Mouse (Mus musculus): Measurements from ENCODE around the gene Lats1. TPM values are rescaled to one million over a fixed set of nuclear protein-coding genes. Genes with fewer than 3 reads are reported as not detected.

Gene Lats1
- polyA plus RNA-seq (2012; rRNA removed), result 13.8 and 14.5 TPM in 2 replicates

GRCm38 (mm10) chr10:7680731-7681301 lies at the start of gene Lats1, which contains the start of gene Pcmt1:
Gene Lats1, plus strand, starts transcription at chr10:7681214.
Gene Pcmt1, minus strand, starts transcription at chr10:7681136.
- Histone ChIP-seq H3K4me3 (ENCODE audit: insufficient read depth, low read depth, low read length) (peak within 1 kb of the TSS; percentile 68), H3K27ac (ENCODE audit: insufficient read depth, low read depth, low read length) (peak within 1 kb of the TSS; percentile 92), H3K4me1 (ENCODE audit: control insufficient read depth, insufficient read depth, low read length) (peaks cover 20% of the 10 kb centered on the region), H3K27me3 (replicated peaks; ENCODE audit: control insufficient read depth, insufficient read depth, low read length) (no peaks in the 10 kb centered on the region), H3K36me3 (ENCODE audit: control insufficient read depth, insufficient read depth, low read length) (no peaks in the 10 kb centered on the region; the same call in 1 of the 2 replicates)
- TF ChIP-seq POLR2A (IDR thresholded peaks at IDR 0.05; ENCODE audit: low read depth, low read length), result no peak
- no peak for TF ChIP-seq CTCF (conservative IDR thresholded peaks at IDR 0.05; ENCODE audit: insufficient read depth, insufficient read length, low read depth, low read length)
- DNase-seq, result peak; percentile 90
- WGBS, result under 1% methylated on average over 65 of the region's 65 CpGs

- WGBS, result 96% methylated on average over 12 of the region's 12 CpGs
- Histone ChIP-seq H3K27ac (ENCODE audit: insufficient read depth, low read depth, low read length) (no peak overlapping the region), H3K4me1 (ENCODE audit: control insufficient read depth, insufficient read depth, low read length) (no peaks in the 10 kb centered on the region), H3K27me3 (replicated peaks; ENCODE audit: control insufficient read depth, insufficient read depth, low read length) (no peaks in the 10 kb centered on the region), H3K4me3 (ENCODE audit: insufficient read depth, low read depth, low read length) (no peak overlapping the region), H3K36me3 (ENCODE audit: control insufficient read depth, insufficient read depth, low read length) (peaks cover 5% of the 10 kb centered on the region)
- DNase-seq, result no peak
- TF ChIP-seq POLR2A (IDR thresholded peaks at IDR 0.05; ENCODE audit: low read depth, low read length) (no peak), CTCF (conservative IDR thresholded peaks at IDR 0.05; ENCODE audit: insufficient read depth, insufficient read length, low read depth, low read length) (no peak)
Measured at GRCm38 (mm10) chr10:7640366-7640765, 40.6 kb upstream of the Lats1 start.

- no peaks in the 10 kb centered on the region for H3K4me1 ChIP-seq (ENCODE audit: control insufficient read depth, insufficient read depth, low read length)
- no peak overlapping the region for H3K27ac ChIP-seq (ENCODE audit: insufficient read depth, low read depth, low read length)
- WGBS, result 88% methylated on average over 2 of the region's 2 CpGs
- H3K4me3 ChIP-seq (ENCODE audit: insufficient read depth, low read depth, low read length), result no peak overlapping the region
- no peak for DNase-seq
- peaks cover 7% of the 10 kb centered on the region for H3K36me3 ChIP-seq (ENCODE audit: control insufficient read depth, insufficient read depth, low read length)
- TF ChIP-seq POLR2A (IDR thresholded peaks at IDR 0.05; ENCODE audit: low read depth, low read length) (no peak), CTCF (conservative IDR thresholded peaks at IDR 0.05; ENCODE audit: insufficient read depth, insufficient read length, low read depth, low read length) (no peak)
- H3K27me3 ChIP-seq (replicated peaks; ENCODE audit: control insufficient read depth, insufficient read depth, low read length), result no peaks in the 10 kb centered on the region
Measured at GRCm38 (mm10) chr10:7645911-7646310, 35.1 kb upstream of the Lats1 start.

GRCm38 (mm10) chr10:7649059-7649458 lies 32.0 kb upstream of the Lats1 start:
- no peak for DNase-seq
- Histone ChIP-seq H3K27me3 (replicated peaks; ENCODE audit: control insufficient read depth, insufficient read depth, low read length) (no peaks in the 10 kb centered on the region), H3K27ac (ENCODE audit: insufficient read depth, low read depth, low read length) (no peak overlapping the region), H3K36me3 (ENCODE audit: control insufficient read depth, insufficient read depth, low read length) (peaks cover 5% of the 10 kb centered on the region), H3K4me3 (ENCODE audit: insufficient read depth, low read depth, low read length) (no peak overlapping the region), H3K4me1 (ENCODE audit: control insufficient read depth, insufficient read depth, low read length) (no peaks in the 10 kb centered on the region)
- no peak for TF ChIP-seq CTCF (conservative IDR thresholded peaks at IDR 0.05; ENCODE audit: insufficient read depth, insufficient read length, low read depth, low read length)
- WGBS, result 77% methylated on average over 4 of the region's 4 CpGs

- Histone ChIP-seq H3K36me3 (ENCODE audit: control insufficient read depth, insufficient read depth, low read length) (peaks cover 3% of the 10 kb centered on the region; the same call in 1 of the 2 replicates), H3K27ac (ENCODE audit: insufficient read depth, low read depth, low read length) (no peak overlapping the region), H3K4me3 (ENCODE audit: insufficient read depth, low read depth, low read length) (no peak overlapping the region), H3K4me1 (ENCODE audit: control insufficient read depth, insufficient read depth, low read length) (peaks cover under 1% of the 10 kb centered on the region; the same call in 1 of the 2 replicates), H3K27me3 (replicated peaks; ENCODE audit: control insufficient read depth, insufficient read depth, low read length) (no peaks in the 10 kb centered on the region)
- DNase-seq, result no peak
- 74% methylated on average over 2 of the region's 2 CpGs for WGBS
- no peak for TF ChIP-seq POLR2A (IDR thresholded peaks at IDR 0.05; ENCODE audit: low read depth, low read length)
- TF ChIP-seq CTCF (conservative IDR thresholded peaks at IDR 0.05; ENCODE audit: insufficient read depth, insufficient read length, low read depth, low read length), result no peak
Measured at GRCm38 (mm10) chr10:7651057-7651456, 30.0 kb upstream of the Lats1 start.

GRCm38 (mm10) chr10:7662471-7663141 lies 18.4 kb upstream of the Lats1 start:
- peak overlapping the region; percentile 95 for H3K27ac ChIP-seq (ENCODE audit: insufficient read depth, low read depth, low read length)
- H3K36me3 ChIP-seq (ENCODE audit: control insufficient read depth, insufficient read depth, low read length), result no peaks in the 10 kb centered on the region
- DNase-seq, result no peak
- TF ChIP-seq CTCF (conservative IDR thresholded peaks at IDR 0.05; ENCODE audit: insufficient read depth, insufficient read length, low read depth, low read length) (no peak), POLR2A (IDR thresholded peaks at IDR 0.05; ENCODE audit: low read depth, low read length) (no peak)
- under 1% methylated on average over 44 of the region's 44 CpGs for WGBS
- H3K27me3 ChIP-seq (replicated peaks; ENCODE audit: control insufficient read depth, insufficient read depth, low read length), result no peaks in the 10 kb centered on the region
- peak overlapping the region; percentile 89 for H3K4me3 ChIP-seq (ENCODE audit: insufficient read depth, low read depth, low read length)
- no peaks in the 10 kb centered on the region; the same call in 1 of the 2 replicates for H3K4me1 ChIP-seq (ENCODE audit: control insufficient read depth, insufficient read depth, low read length)
